Mouse (Mus musculus) cerebellum, adult 18-20 months (tissue): Measurements from ENCODE around the gene Hyou1.
"Not testable (repeated sequence)": the region's sequence is repeated elsewhere in the genome, so short reads cannot be mapped to it uniquely, and the experiment has no call there.

Experiments used
- DNase-seq, 2 experiments: peaks; one replicate each; pipeline ENCODE4 v3.0.0; 2021

The Hyou1 gene

GRCm38 (mm10) chr9:44352337-44352736 lies 27.0 kb upstream of the Hyou1 start:
- no peak for DNase-seq

- no peak for DNase-seq
These were observed 26.1 kb upstream of the Hyou1 start for GRCm38 (mm10) chr9:44353142-44353541.

- no peak for DNase-seq
These were observed 22.1 kb upstream of the Hyou1 start for GRCm38 (mm10) chr9:44357207-44357606.

GRCm38 (mm10) chr9:44361190-44361917 lies 17.9 kb upstream of the Hyou1 start, which contains the start of gene Vps11:
TSS of gene Vps11 (minus strand) at chr9:44361670.
- DNase-seq, result peak; percentile 91 to 94

GRCm38 (mm10) chr9:44361931-44362330 lies 17.4 kb upstream of the Hyou1 start:
- DNase-seq, result not testable (repeated sequence)

GRCm38 (mm10) chr9:44364480-44364879 lies 14.8 kb upstream of the Hyou1 start:
- no peak for DNase-seq

GRCm38 (mm10) chr9:44373386-44373785 lies 5.9 kb upstream of the Hyou1 start:
- DNase-seq, result no peak

GRCm38 (mm10) chr9:44376141-44376540 lies 3.1 kb upstream of the Hyou1 start:
- no peak for DNase-seq

- DNase-seq, result not testable (repeated sequence)
These were observed 2.0 kb upstream of the Hyou1 start for GRCm38 (mm10) chr9:44377335-44377734.

- no peak for DNase-seq
These were observed 1.0 kb upstream of the Hyou1 start for GRCm38 (mm10) chr9:44378153-44378730.

- DNase-seq, result peak; percentile 31 to 50
These were observed 572 bp downstream of the Hyou1 start for GRCm38 (mm10) chr9:44379862-44380261.

GRCm38 (mm10) chr9:44384596-44384995 lies 5.3 kb downstream of the Hyou1 start:
- no peak for DNase-seq

- DNase-seq, result no peak
These were observed 7.9 kb downstream of the Hyou1 start for GRCm38 (mm10) chr9:44387221-44387620.

- peak; percentile 72 to 75 for DNase-seq
These were observed 10.0 kb downstream of the Hyou1 start for GRCm38 (mm10) chr9:44389273-44389672.

GRCm38 (mm10) chr9:44391466-44391865 lies 12.2 kb downstream of the Hyou1 start:
- DNase-seq, result peak; percentile 75 to 79

- peak; percentile 94 to 100 for DNase-seq
These were observed 17.6 kb downstream of the Hyou1 start, which contains the start of gene Slc37a4 for GRCm38 (mm10) chr9:44396684-44397411. TSS of gene Slc37a4 (plus strand) at chr9:44396852.

- DNase-seq, result no peak
These were observed 18.8 kb downstream of the Hyou1 start for GRCm38 (mm10) chr9:44398087-44398486.

- DNase-seq, result no peak
These were observed 19.3 kb downstream of the Hyou1 start for GRCm38 (mm10) chr9:44398551-44398950.

GRCm38 (mm10) chr9:44399114-44399794 lies 20.0 kb downstream of the Hyou1 start:
- no peak for DNase-seq

- DNase-seq, result no peak
These were observed 20.5 kb downstream of the Hyou1 start for GRCm38 (mm10) chr9:44399795-44400114.

GRCm38 (mm10) chr9:44401081-44401480 lies 21.8 kb downstream of the Hyou1 start:
- no peak for DNase-seq

GRCm38 (mm10) chr9:44405011-44405410 lies 25.7 kb downstream of the Hyou1 start:
- no peak for DNase-seq
